Mouse (Mus musculus): ENCODE measurements around the gene Slc7a11. TPM values are rescaled to one million over a fixed set of nuclear protein-coding genes. Genes with fewer than 3 reads are reported as not detected.

The Slc7a11 gene
- polyA plus RNA-seq, 1 experiment: 7.2 TPM

- no peaks in the 10 kb centered on the region for H3K79me2 ChIP-seq (ENCODE audit: control insufficient read depth, insufficient read depth)
- no peak overlapping the region for H3K4me2 ChIP-seq (ENCODE audit: low read depth)
- H3K36me3 ChIP-seq (ENCODE audit: control insufficient read depth, insufficient read depth): no peaks in the 10 kb centered on the region
- no peak for TF ChIP-seq USF1 (IDR thresholded peaks at IDR 0.05; ENCODE audit: low read depth)
- no peak for TF ChIP-seq POLR2AphosphoS2 (IDR thresholded peaks at IDR 0.05; ENCODE audit: insufficient read length, low read depth)
- TF ChIP-seq E2F4 (IDR thresholded peaks at IDR 0.05; ENCODE audit: insufficient read depth): no peak
- TF ChIP-seq MAX (IDR thresholded peaks at IDR 0.05; ENCODE audit: low read depth): no peak
- no peak for TF ChIP-seq SRF (IDR thresholded peaks at IDR 0.05; ENCODE audit: control insufficient read depth, insufficient read length, low read depth)
- no peak for TF ChIP-seq REST (IDR thresholded peaks at IDR 0.05; ENCODE audit: insufficient read depth, insufficient read length)
- TF ChIP-seq TCF12 (IDR thresholded peaks at IDR 0.05; ENCODE audit: insufficient read depth, poor library complexity, severe bottlenecking): no peak
- no peak for TF ChIP-seq MYOD1 (IDR thresholded peaks at IDR 0.05; ENCODE audit: control insufficient read depth in 1 of 3, insufficient read length in 2 of 3, low read depth in 2 of 3)
- no peak for TF ChIP-seq MYOG (IDR thresholded peaks at IDR 0.05; ENCODE audit: control insufficient read depth in 1 of 3, insufficient read depth in 1 of 3, insufficient read length in 2 of 3, low read depth in 2 of 3)
- TF ChIP-seq POLR2A (IDR thresholded peaks at IDR 0.05; ENCODE audit: insufficient read length, low read depth): no peak
- no peak for TF ChIP-seq CEBPB (IDR thresholded peaks at IDR 0.05; ENCODE audit: insufficient read depth, poor library complexity, severe bottlenecking)
- no peak for TF ChIP-seq TCF3 (IDR thresholded peaks at IDR 0.05; ENCODE audit: insufficient read length, low read depth)
- H3ac ChIP-seq (ENCODE audit: control insufficient read depth, insufficient read length): no peak overlapping the region
- H3K4me3 ChIP-seq: no peak overlapping the region
- H3K27me3 ChIP-seq (ENCODE audit: control insufficient read depth, insufficient read depth, insufficient read length): no peaks in the 10 kb centered on the region
These were observed 181.3 kb downstream of the Slc7a11 start for GRCm38 (mm10) chr3:50262066-50262465.

- H3ac ChIP-seq (ENCODE audit: control insufficient read depth, insufficient read length): no peak overlapping the region
- no peaks in the 10 kb centered on the region for H3K79me2 ChIP-seq (ENCODE audit: control insufficient read depth, insufficient read depth)
- no peaks in the 10 kb centered on the region for H3K36me3 ChIP-seq (ENCODE audit: control insufficient read depth, insufficient read depth)
- no peak overlapping the region for H3K4me3 ChIP-seq
- TF ChIP-seq MYOD1 (IDR thresholded peaks at IDR 0.05; ENCODE audit: control insufficient read depth in 1 of 3, insufficient read length in 2 of 3, low read depth in 2 of 3) (no peak), POLR2A (IDR thresholded peaks at IDR 0.05; ENCODE audit: insufficient read length, low read depth) (no peak), SRF (IDR thresholded peaks at IDR 0.05; ENCODE audit: control insufficient read depth, insufficient read length, low read depth) (no peak), POLR2AphosphoS2 (IDR thresholded peaks at IDR 0.05; ENCODE audit: insufficient read length, low read depth) (no peak), TCF3 (IDR thresholded peaks at IDR 0.05; ENCODE audit: insufficient read length, low read depth) (no peak), MYOG (IDR thresholded peaks at IDR 0.05; ENCODE audit: control insufficient read depth in 1 of 3, insufficient read depth in 1 of 3, insufficient read length in 2 of 3, low read depth in 2 of 3) (no peak), TCF12 (IDR thresholded peaks at IDR 0.05; ENCODE audit: insufficient read depth, poor library complexity, severe bottlenecking) (no peak), CEBPB (IDR thresholded peaks at IDR 0.05; ENCODE audit: insufficient read depth, poor library complexity, severe bottlenecking) (no peak), REST (IDR thresholded peaks at IDR 0.05; ENCODE audit: insufficient read depth, insufficient read length) (no peak), USF1 (IDR thresholded peaks at IDR 0.05; ENCODE audit: low read depth) (no peak), E2F4 (IDR thresholded peaks at IDR 0.05; ENCODE audit: insufficient read depth) (no peak), MAX (IDR thresholded peaks at IDR 0.05; ENCODE audit: low read depth) (no peak)
- no peaks in the 10 kb centered on the region for H3K27me3 ChIP-seq (ENCODE audit: control insufficient read depth, insufficient read depth, insufficient read length)
- H3K4me2 ChIP-seq (ENCODE audit: low read depth): no peak overlapping the region
These were observed 182.7 kb downstream of the Slc7a11 start for GRCm38 (mm10) chr3:50260667-50261066.

- Histone ChIP-seq H3K4me3 (no peak overlapping the region), H3K27me3 (ENCODE audit: control insufficient read depth, insufficient read depth, insufficient read length) (no peaks in the 10 kb centered on the region), H3K79me2 (ENCODE audit: control insufficient read depth, insufficient read depth) (no peaks in the 10 kb centered on the region), H3K36me3 (ENCODE audit: control insufficient read depth, insufficient read depth) (no peaks in the 10 kb centered on the region), H3ac (ENCODE audit: control insufficient read depth, insufficient read length) (no peak overlapping the region), H3K4me2 (ENCODE audit: low read depth) (no peak overlapping the region)
- TF ChIP-seq CEBPB (IDR thresholded peaks at IDR 0.05; ENCODE audit: insufficient read depth, poor library complexity, severe bottlenecking): no peak
- no peak for TF ChIP-seq E2F4 (IDR thresholded peaks at IDR 0.05; ENCODE audit: insufficient read depth)
- no peak for TF ChIP-seq TCF3 (IDR thresholded peaks at IDR 0.05; ENCODE audit: insufficient read length, low read depth)
- no peak for TF ChIP-seq MYOD1 (IDR thresholded peaks at IDR 0.05; ENCODE audit: control insufficient read depth in 1 of 3, insufficient read length in 2 of 3, low read depth in 2 of 3)
- no peak for TF ChIP-seq POLR2A (IDR thresholded peaks at IDR 0.05; ENCODE audit: insufficient read length, low read depth)
- no peak for TF ChIP-seq MYOG (IDR thresholded peaks at IDR 0.05; ENCODE audit: control insufficient read depth in 1 of 3, insufficient read depth in 1 of 3, insufficient read length in 2 of 3, low read depth in 2 of 3)
- no peak for TF ChIP-seq USF1 (IDR thresholded peaks at IDR 0.05; ENCODE audit: low read depth)
- TF ChIP-seq TCF12 (IDR thresholded peaks at IDR 0.05; ENCODE audit: insufficient read depth, poor library complexity, severe bottlenecking): no peak
- no peak for TF ChIP-seq SRF (IDR thresholded peaks at IDR 0.05; ENCODE audit: control insufficient read depth, insufficient read length, low read depth)
- TF ChIP-seq REST (IDR thresholded peaks at IDR 0.05; ENCODE audit: insufficient read depth, insufficient read length): no peak
- TF ChIP-seq POLR2AphosphoS2 (IDR thresholded peaks at IDR 0.05; ENCODE audit: insufficient read length, low read depth): no peak
- TF ChIP-seq MAX (IDR thresholded peaks at IDR 0.05; ENCODE audit: low read depth): no peak
These were observed 184.6 kb downstream of the Slc7a11 start for GRCm38 (mm10) chr3:50258852-50259251.

- Histone ChIP-seq H3K4me2 (ENCODE audit: low read depth) (no peak overlapping the region), H3K36me3 (ENCODE audit: control insufficient read depth, insufficient read depth) (no peaks in the 10 kb centered on the region), H3K79me2 (ENCODE audit: control insufficient read depth, insufficient read depth) (no peaks in the 10 kb centered on the region), H3K4me3 (no peak overlapping the region), H3K27me3 (ENCODE audit: control insufficient read depth, insufficient read depth, insufficient read length) (no peaks in the 10 kb centered on the region), H3ac (ENCODE audit: control insufficient read depth, insufficient read length) (no peak overlapping the region)
- TF ChIP-seq USF1 (IDR thresholded peaks at IDR 0.05; ENCODE audit: low read depth) (no peak), POLR2A (IDR thresholded peaks at IDR 0.05; ENCODE audit: insufficient read length, low read depth) (no peak), TCF12 (IDR thresholded peaks at IDR 0.05; ENCODE audit: insufficient read depth, poor library complexity, severe bottlenecking) (no peak), MYOG (IDR thresholded peaks at IDR 0.05; ENCODE audit: control insufficient read depth in 1 of 3, insufficient read depth in 1 of 3, insufficient read length in 2 of 3, low read depth in 2 of 3) (no peak), MYOD1 (IDR thresholded peaks at IDR 0.05; ENCODE audit: control insufficient read depth in 1 of 3, insufficient read length in 2 of 3, low read depth in 2 of 3) (no peak), TCF3 (IDR thresholded peaks at IDR 0.05; ENCODE audit: insufficient read length, low read depth) (no peak), SRF (IDR thresholded peaks at IDR 0.05; ENCODE audit: control insufficient read depth, insufficient read length, low read depth) (no peak), E2F4 (IDR thresholded peaks at IDR 0.05; ENCODE audit: insufficient read depth) (no peak), CEBPB (IDR thresholded peaks at IDR 0.05; ENCODE audit: insufficient read depth, poor library complexity, severe bottlenecking) (no peak), MAX (IDR thresholded peaks at IDR 0.05; ENCODE audit: low read depth) (no peak), REST (IDR thresholded peaks at IDR 0.05; ENCODE audit: insufficient read depth, insufficient read length) (no peak), POLR2AphosphoS2 (IDR thresholded peaks at IDR 0.05; ENCODE audit: insufficient read length, low read depth) (no peak)
These were observed 193.7 kb downstream of the Slc7a11 start for GRCm38 (mm10) chr3:50249598-50250300.
